Mouse (Mus musculus) lung, adult 2 months (tissue): Measurements from ENCODE around the gene Nup214.

Experiments
- CTCF ChIP-seq: fragments of 200-500 bp; IDR thresholded peaks from 2 replicates; pipeline ENCODE4 v1.5.1; 2011; ENCODE audit warnings: mild to moderate bottlenecking, low read length, control low read depth; ENCODE audit not compliant: insufficient read depth
- POLR2A ChIP-seq: fragments of 200-500 bp; IDR thresholded peaks from 2 replicates; pipeline ENCODE4 v1.6.1; 2011; ENCODE audit warnings: low read depth, mild to moderate bottlenecking, control low read depth, low read length, borderline replicate concordance; ENCODE audit errors: extremely low read depth

DNA sequence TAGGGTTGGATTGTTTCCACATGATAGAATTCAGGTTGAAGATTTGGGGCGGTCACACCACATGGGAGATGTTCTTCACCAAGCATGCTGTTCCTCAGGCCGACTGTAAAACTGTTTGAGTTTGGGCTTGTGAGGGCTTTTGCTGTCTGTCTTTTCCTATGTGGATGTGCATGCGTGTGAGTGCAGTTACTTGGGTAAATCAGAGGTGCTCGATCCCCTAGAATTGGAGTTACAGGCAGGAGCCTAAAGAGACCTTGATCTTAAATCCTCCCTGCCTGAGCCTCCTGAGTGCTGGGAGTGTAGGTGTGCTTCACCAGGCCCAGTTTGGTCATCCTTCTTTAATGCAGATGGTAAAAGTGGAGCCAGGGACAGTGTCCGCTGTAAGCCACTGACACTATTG, 23.3 kb downstream of the Nup214 start:
- TF ChIP-seq CTCF = no peak
- no peak for TF ChIP-seq POLR2A
